Mouse (Mus musculus) left cerebral cortex, adult 9 months (tissue): ENCODE measurements at regions not wholly inside any gene's neighbourhood (a gene's known extent, or its start where the extent isn't known, plus 50 kb on each side); places are given as distances from the start of the nearest gene placed in this dataset.
A peak's percentile ranks its signal among the peaks of the same experiment; 100 is the strongest.

Experiments used
- DNase-seq, 2 experiments: peaks; one replicate each; pipeline ENCODE4 v3.0.0; 2022; ENCODE audit warnings: low spot score in 2 of 2

- no peak for DNase-seq
Observed at GRCm38 (mm10) chr4:50291397-50291945, 445.9 kb upstream of the Grin3a start.

- DNase-seq, result no peak
Observed at GRCm38 (mm10) chr4:50286602-50287001, 441.1 kb upstream of the Grin3a start.

- peak in 1 of 2 experiments; percentile 18 for DNase-seq
Observed at GRCm38 (mm10) chr4:50259012-50259601, 413.6 kb upstream of the Grin3a start.

- no peak for DNase-seq
Observed at GRCm38 (mm10) chr4:50242042-50242441, 396.5 kb upstream of the Grin3a start.

GRCm38 (mm10) chr4:50240951-50241350, 395.4 kb upstream of the Grin3a start:
- DNase-seq, result no peak

- no peak for DNase-seq
Observed at GRCm38 (mm10) chr4:50239386-50239785, 393.8 kb upstream of the Grin3a start.

GRCm38 (mm10) chr4:50235476-50235875, 389.9 kb upstream of the Grin3a start:
- no peak for DNase-seq

GRCm38 (mm10) chr4:50203348-50203747, 357.8 kb upstream of the Grin3a start:
- no peak for DNase-seq

- DNase-seq, result no peak
Observed at GRCm38 (mm10) chr4:50177196-50177595, 331.7 kb upstream of the Grin3a start.

- DNase-seq, result no peak
Observed at GRCm38 (mm10) chr4:50176656-50177055, 331.1 kb upstream of the Grin3a start.

GRCm38 (mm10) chr4:50160893-50161292, 315.3 kb upstream of the Grin3a start:
- DNase-seq, result no peak

GRCm38 (mm10) chr4:50145926-50146325, 300.4 kb upstream of the Grin3a start:
- no peak for DNase-seq

- peak in 1 of 2 experiments; percentile 11 for DNase-seq
Observed at GRCm38 (mm10) chr4:50130262-50130661, 284.7 kb upstream of the Grin3a start.

GRCm38 (mm10) chr4:50106557-50106956, 261.0 kb upstream of the Grin3a start:
- no peak for DNase-seq

GRCm38 (mm10) chr4:50087860-50088259, 242.3 kb upstream of the Grin3a start:
- no peak for DNase-seq

- no peak for DNase-seq
Observed at GRCm38 (mm10) chr4:50086676-50087075, 241.1 kb upstream of the Grin3a start.

GRCm38 (mm10) chr4:50055519-50055918, 210.0 kb upstream of the Grin3a start:
- DNase-seq, result no peak

GRCm38 (mm10) chr4:50041476-50041875, 195.9 kb upstream of the Grin3a start:
- DNase-seq, result no peak

- peak in 1 of 2 experiments; percentile 25 for DNase-seq
Observed at GRCm38 (mm10) chr4:50036079-50036478, 190.5 kb upstream of the Grin3a start.

GRCm38 (mm10) chr4:50025356-50025755, 179.8 kb upstream of the Grin3a start:
- no peak for DNase-seq
